Mouse (Mus musculus): ENCODE data around the gene Pex26. TPM values are rescaled to one million over a fixed set of nuclear protein-coding genes. Genes with fewer than 3 reads are reported as not detected.

The Pex26 gene
- polyA plus RNA-seq, 1 experiment from 2014 or later = 16.0 TPM

DNA sequence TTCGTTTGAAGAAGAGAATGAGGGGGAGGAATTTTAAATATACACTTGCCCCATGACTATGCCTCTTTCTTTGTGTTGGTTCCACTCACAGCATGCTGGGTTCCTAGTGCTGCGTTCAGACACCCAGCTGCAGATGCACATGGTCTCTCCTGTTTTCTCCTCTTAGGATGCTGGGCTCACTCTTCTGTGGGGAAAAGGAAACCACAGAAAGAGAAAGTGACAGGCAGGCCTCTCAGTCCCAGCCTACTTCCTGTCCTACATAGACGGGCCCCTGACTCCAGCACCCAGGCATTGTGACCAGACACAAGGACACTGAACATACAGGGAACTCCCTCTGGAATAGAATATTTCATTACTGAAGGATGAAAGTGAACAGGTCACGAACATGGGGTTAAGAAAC lies 42.6 kb downstream of the Pex26 start:
- no peak for ATAC-seq (ENCODE audit: low FRiP score, low read depth)
- 73% methylated on average over 4 of the region's 4 CpGs for WGBS

DNA sequence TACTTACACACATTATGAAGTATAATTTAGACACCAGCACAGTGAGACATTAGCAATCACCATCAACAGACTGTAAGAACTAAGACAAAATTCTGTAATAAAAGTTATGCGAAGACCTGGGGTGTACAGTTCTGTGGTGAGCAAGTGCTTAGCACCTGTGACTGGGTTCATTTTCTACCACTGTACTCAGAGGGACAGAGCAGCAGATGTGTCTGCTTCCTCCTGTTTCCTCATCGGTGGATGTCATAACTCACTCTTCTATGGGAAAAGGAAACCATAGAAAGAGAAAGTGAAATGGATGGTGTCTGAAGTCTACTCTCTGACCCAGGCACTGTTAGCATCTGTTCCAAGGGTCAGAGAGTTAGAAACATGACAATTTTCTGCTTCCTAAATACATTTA lies 43.3 kb downstream of the Pex26 start:
- Histone ChIP-seq H3K4me2 (no peak overlapping the region), H3K4me3 (no peak overlapping the region), H3K9ac (no peak overlapping the region), H3K27me3 (no peaks in the 10 kb centered on the region), H3K36me3 (no peaks in the 10 kb centered on the region), H3K4me1 (replicated peaks) (no peaks in the 10 kb centered on the region), H3K9me3 (no peaks in the 10 kb centered on the region), H3K27ac (replicated peaks) (no peak overlapping the region)
- WGBS = 89% methylated on average over 2 of the region's 2 CpGs
- ATAC-seq (ENCODE audit: low FRiP score, low read depth) = no peak

More for the DNA sequence above, 42.6 kb downstream of the Pex26 start:
- no peaks in the 10 kb centered on the region for H3K4me1 ChIP-seq (replicated peaks)
- H3K4me2 ChIP-seq = no peak overlapping the region
- no peak overlapping the region for H3K27ac ChIP-seq (replicated peaks)
- no peak overlapping the region for H3K9ac ChIP-seq
- no peaks in the 10 kb centered on the region for H3K36me3 ChIP-seq
- H3K4me3 ChIP-seq = no peak overlapping the region
- no peaks in the 10 kb centered on the region for H3K27me3 ChIP-seq
- no peaks in the 10 kb centered on the region for H3K9me3 ChIP-seq

- Histone ChIP-seq H3K36me3 (no peaks in the 10 kb centered on the region), H3K4me1 (replicated peaks) (no peaks in the 10 kb centered on the region), H3K27ac (replicated peaks) (no peak overlapping the region), H3K9me3 (no peaks in the 10 kb centered on the region), H3K4me3 (no peak overlapping the region), H3K9ac (no peak overlapping the region), H3K4me2 (no peak overlapping the region), H3K27me3 (no peaks in the 10 kb centered on the region)
- 75% methylated on average over 8 of the region's 8 CpGs for WGBS
- no peak for ATAC-seq (ENCODE audit: low FRiP score, low read depth)
These were observed 45.0 kb downstream of the Pex26 start for GRCm38 (mm10) chr6:121228421-121228820.

DNA sequence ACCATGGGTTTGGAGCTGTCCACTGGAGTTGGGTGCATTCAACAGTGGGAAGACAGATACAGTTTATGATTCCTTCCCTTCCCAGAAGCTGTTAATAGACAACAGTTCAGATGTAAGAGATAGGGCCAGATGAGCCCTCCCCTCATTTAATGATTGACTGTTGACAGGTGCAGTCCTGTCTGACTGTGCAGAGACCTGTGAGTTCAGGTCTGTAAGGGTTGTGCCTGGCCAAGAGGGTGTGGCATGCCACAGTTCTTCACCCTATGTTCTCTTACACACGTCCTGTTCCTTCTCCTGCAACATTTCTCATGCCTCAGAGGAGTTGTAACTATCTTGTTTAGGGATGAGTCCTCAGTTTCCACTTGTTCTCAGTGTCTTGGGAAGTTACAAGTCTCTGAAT lies 49.2 kb downstream of the Pex26 start:
- Histone ChIP-seq H3K9ac (no peak overlapping the region), H3K27ac (replicated peaks) (no peak overlapping the region), H3K4me1 (replicated peaks) (no peaks in the 10 kb centered on the region), H3K9me3 (no peaks in the 10 kb centered on the region), H3K4me2 (no peak overlapping the region), H3K27me3 (no peaks in the 10 kb centered on the region), H3K36me3 (no peaks in the 10 kb centered on the region), H3K4me3 (no peak overlapping the region)
- WGBS = 80% methylated on average over 1 of the region's 1 CpGs
- no peak for ATAC-seq (ENCODE audit: low FRiP score, low read depth)

- Histone ChIP-seq H3K4me3 (no peak overlapping the region), H3K4me2 (no peak overlapping the region), H3K9ac (no peak overlapping the region), H3K36me3 (no peaks in the 10 kb centered on the region), H3K4me1 (replicated peaks) (no peaks in the 10 kb centered on the region), H3K27me3 (no peaks in the 10 kb centered on the region), H3K27ac (replicated peaks) (no peak overlapping the region), H3K9me3 (no peaks in the 10 kb centered on the region)
- WGBS = 92% methylated on average over 2 of the region's 2 CpGs
- no peak for ATAC-seq (ENCODE audit: low FRiP score, low read depth)
These were observed 52.9 kb downstream of the Pex26 start for GRCm38 (mm10) chr6:121236386-121236785.

DNA sequence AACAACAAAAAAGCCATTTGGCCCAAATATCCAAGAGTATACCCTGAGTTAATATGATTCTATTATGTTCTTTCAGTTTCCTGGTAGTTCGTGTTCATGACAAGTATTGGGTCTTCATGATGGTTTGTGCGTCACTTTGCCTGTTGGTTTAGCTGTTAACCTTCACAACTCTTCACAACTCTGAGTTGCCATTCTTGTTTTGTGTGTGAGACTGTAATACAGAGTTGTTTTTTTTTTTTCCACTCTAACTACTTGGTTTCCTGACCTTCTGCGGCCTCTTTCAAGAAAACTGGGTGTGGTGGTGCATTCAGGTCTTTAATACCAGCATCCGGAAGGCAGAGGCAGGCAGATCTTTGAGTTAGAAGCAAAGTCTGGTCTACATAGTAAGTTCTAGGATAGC lies 54.7 kb downstream of the Pex26 start:
- no peak for ATAC-seq (ENCODE audit: low FRiP score, low read depth)
- no peak overlapping the region for H3K27ac ChIP-seq (replicated peaks)
- no peaks in the 10 kb centered on the region for H3K4me1 ChIP-seq (replicated peaks)
- no peak overlapping the region for H3K9ac ChIP-seq
- no peaks in the 10 kb centered on the region for H3K36me3 ChIP-seq
- 97% methylated on average over 4 of the region's 4 CpGs for WGBS
- no peaks in the 10 kb centered on the region for H3K9me3 ChIP-seq
- no peaks in the 10 kb centered on the region for H3K27me3 ChIP-seq
- no peak overlapping the region for H3K4me3 ChIP-seq
- no peak overlapping the region for H3K4me2 ChIP-seq

GRCm38 (mm10) chr6:121241780-121242179 lies 58.3 kb downstream of the Pex26 start:
- Histone ChIP-seq H3K9ac (no peak overlapping the region), H3K9me3 (no peaks in the 10 kb centered on the region), H3K36me3 (no peaks in the 10 kb centered on the region), H3K4me1 (replicated peaks) (no peaks in the 10 kb centered on the region; the same call in 1 of the 2 replicates), H3K4me2 (no peak overlapping the region), H3K4me3 (no peak overlapping the region), H3K27me3 (0 out of 2 replicates have a peak, but pooled peaks cover 2% of the 10 kb centered on the region), H3K27ac (replicated peaks) (no peak overlapping the region)
- WGBS = 88% methylated on average over 2 of the region's 2 CpGs
- ATAC-seq (ENCODE audit: low FRiP score, low read depth) = no peak

GRCm38 (mm10) chr6:121243161-121243560 lies 59.7 kb downstream of the Pex26 start:
- H3K9me3 ChIP-seq = no peaks in the 10 kb centered on the region
- H3K4me2 ChIP-seq = no peak overlapping the region
- 72% methylated on average over 10 of the region's 10 CpGs for WGBS
- no peaks in the 10 kb centered on the region; the same call in 1 of the 2 replicates for H3K4me1 ChIP-seq (replicated peaks)
- H3K9ac ChIP-seq = no peak overlapping the region
- no peak for ATAC-seq (ENCODE audit: low FRiP score, low read depth)
- no peak overlapping the region for H3K4me3 ChIP-seq
- H3K36me3 ChIP-seq = no peaks in the 10 kb centered on the region
- 0 out of 2 replicates have a peak, but pooled peaks cover 2% of the 10 kb centered on the region for H3K27me3 ChIP-seq
- no peak overlapping the region for H3K27ac ChIP-seq (replicated peaks)

- Histone ChIP-seq H3K27ac (replicated peaks) (no peak within 1 kb of the TSS), H3K4me3 (peak within 1 kb of the TSS; percentile 48), H3K9ac (peak within 1 kb of the TSS; percentile 45), H3K27me3 (0 out of 2 replicates have a peak, but pooled peaks cover 2% of the 10 kb centered on the region), H3K4me1 (replicated peaks) (no peaks in the 10 kb centered on the region; the same call in 1 of the 2 replicates), H3K36me3 (no peaks in the 10 kb centered on the region), H3K9me3 (no peaks in the 10 kb centered on the region), H3K4me2 (peak within 1 kb of the TSS; percentile 91)
- WGBS = 10% methylated on average over 35 of the region's 35 CpGs
- ATAC-seq (ENCODE audit: low FRiP score, low read depth) = peak; percentile 95
These were observed 61.9 kb downstream of the Pex26 start, which contains the start of gene Usp18 for GRCm38 (mm10) chr6:121245127-121246036. Gene Usp18, plus strand, starts transcription at chr6:121245906.

DNA sequence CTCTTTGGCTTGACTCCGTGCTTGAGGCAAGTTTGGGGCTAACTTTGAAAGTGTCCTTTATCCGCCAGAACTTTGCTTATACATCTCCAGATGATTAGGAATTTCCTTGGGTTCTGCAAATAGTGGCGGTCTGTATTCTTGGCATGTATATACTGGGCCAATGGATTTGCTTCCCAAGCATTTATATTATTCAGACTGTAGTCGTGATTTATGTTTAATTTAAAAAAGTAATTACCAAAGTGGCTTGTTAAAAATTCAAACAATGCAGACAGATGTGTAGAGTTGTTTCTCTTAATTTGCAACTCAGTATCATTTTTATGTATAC lies 62.5 kb downstream of the Pex26 start:
- H3K9ac ChIP-seq = peak overlapping the region; percentile 45
- no peaks in the 10 kb centered on the region for H3K36me3 ChIP-seq
- H3K27ac ChIP-seq (replicated peaks) = no peak overlapping the region
- ATAC-seq (ENCODE audit: low FRiP score, low read depth) = peak; percentile 59; the same call in 1 of the 2 replicates
- H3K4me2 ChIP-seq = peak overlapping the region; percentile 91
- H3K9me3 ChIP-seq = no peaks in the 10 kb centered on the region
- peak overlapping the region; percentile 48 for H3K4me3 ChIP-seq
- WGBS = 15% methylated on average over 4 of the region's 4 CpGs
- no peaks in the 10 kb centered on the region; the same call in 1 of the 2 replicates for H3K4me1 ChIP-seq (replicated peaks)
- H3K27me3 ChIP-seq = 0 out of 2 replicates have a peak, but pooled peaks cover 2% of the 10 kb centered on the region
